Mouse (Mus musculus) embryo, embryonic 10.5 days (tissue): Measurements from ENCODE around the gene Tapbpl.
A peak's percentile ranks its signal among the peaks of the same experiment; 100 is the strongest.

Experiments used
- DNase-seq: peaks from one replicate; pipeline ENCODE4 v3.0.0-alpha.2; 2015; ENCODE audit warnings: low spot score

Tapbpl gene

DNA sequence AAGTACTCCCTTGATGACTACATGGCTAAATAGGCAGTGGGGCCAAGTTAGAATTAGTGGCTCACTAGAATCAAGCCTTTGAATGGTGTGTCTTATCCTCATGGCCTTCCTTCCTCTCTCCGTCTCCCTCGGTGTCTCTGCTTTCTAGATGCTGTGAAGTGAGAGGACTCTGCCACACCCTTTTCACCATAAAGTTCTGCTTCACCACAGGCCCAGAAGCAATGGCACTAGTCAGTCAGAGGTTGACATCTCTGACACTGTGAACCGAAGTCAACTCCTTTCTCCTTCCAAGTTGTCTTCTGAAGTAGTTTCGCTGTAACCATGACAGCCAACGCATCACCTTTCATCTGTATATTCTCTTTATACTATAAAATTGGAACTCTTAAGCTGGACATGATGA, 7.9 kb upstream of the Tapbpl start:
- no peak for DNase-seq

GRCm38 (mm10) chr6:125238396-125238795, 6.7 kb upstream of the Tapbpl start:
- DNase-seq = no peak

GRCm38 (mm10) chr6:125237421-125237820, 5.8 kb upstream of the Tapbpl start:
- no peak for DNase-seq

- DNase-seq = no peak
Measured at GRCm38 (mm10) chr6:125236782-125237181, 5.1 kb upstream of the Tapbpl start, which contains the start of gene Cd27. Gene Cd27 (minus strand): TSS chr6:125237010.

- DNase-seq = no peak
Measured at GRCm38 (mm10) chr6:125236341-125236740, 4.7 kb upstream of the Tapbpl start.

DNA sequence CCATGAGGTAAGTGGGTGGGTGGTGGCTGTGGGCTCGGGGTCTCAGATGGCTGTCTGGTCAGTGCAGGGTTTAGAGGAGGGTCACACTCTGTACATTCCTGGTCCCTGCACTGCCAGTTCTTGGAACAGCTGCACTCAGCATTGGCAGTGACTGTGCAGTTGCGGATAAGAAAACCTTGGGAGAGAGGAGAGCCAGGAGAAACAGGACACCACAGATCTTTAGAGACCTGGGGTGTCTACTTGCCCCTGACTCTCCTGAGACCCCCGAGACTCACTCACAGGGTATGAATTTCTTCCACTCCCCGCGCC, 2.8 kb upstream of the Tapbpl start:
- DNase-seq = no peak

DNA sequence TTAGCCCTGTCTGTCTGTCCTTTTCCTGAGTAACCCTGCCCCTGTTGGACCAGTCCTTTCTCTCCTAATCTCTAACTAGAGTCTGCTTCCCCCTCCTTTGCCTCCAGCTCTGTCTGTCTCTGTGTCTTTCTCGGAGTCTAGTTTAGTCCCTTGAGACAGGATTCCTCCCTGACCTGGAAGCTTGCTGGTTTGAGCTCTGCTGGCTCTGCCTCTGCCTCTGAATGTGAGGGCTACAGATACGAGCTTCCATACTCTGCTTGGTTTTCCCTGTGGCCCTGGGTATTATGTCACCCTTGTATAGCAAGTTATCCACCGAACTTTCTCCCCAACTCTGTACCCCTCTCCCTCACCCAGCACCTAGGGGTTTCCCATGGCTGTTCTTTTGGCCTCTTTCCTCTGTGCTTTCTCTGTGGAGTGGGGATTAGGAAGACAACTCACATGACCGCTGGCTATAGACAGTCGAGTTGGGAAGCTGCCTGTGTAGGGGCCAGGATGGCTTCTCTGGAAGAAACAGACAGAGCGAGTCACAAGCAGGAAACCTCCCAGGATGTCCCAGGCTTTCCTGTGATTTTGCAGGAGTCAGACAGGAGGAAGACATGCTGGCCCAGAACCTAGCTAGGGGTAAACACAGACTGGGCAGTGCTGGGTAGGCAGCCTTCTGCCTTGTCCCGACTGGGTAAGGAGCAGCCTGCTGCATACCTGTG, 2.3 kb upstream of the Tapbpl start:
- no peak for DNase-seq

GRCm38 (mm10) chr6:125232516-125232915, 856 bp upstream of the Tapbpl start:
- DNase-seq = no peak

DNA sequence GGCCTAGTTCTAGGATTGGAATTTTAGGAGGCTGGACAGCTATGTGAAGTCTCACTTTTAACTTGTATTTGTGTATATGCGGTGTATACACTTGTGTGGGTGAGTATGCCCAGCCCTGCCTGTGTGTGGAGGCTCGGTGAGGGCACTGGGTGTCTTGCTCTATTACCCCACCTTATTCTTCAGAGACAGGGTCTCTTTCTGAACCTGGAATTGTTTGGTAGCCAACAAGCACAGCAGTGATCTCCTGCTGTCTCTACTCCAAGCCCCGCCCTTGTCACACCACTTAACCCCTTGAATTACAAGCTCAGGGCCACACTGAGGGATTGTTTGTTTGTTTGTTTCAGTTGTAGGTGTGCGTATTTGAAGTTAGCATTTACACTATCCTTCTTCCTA, 381 bp upstream of the Tapbpl start:
- no peak for DNase-seq

- DNase-seq = no peak
Measured at GRCm38 (mm10) chr6:125230571-125230970, 1.1 kb downstream of the Tapbpl start.

DNA sequence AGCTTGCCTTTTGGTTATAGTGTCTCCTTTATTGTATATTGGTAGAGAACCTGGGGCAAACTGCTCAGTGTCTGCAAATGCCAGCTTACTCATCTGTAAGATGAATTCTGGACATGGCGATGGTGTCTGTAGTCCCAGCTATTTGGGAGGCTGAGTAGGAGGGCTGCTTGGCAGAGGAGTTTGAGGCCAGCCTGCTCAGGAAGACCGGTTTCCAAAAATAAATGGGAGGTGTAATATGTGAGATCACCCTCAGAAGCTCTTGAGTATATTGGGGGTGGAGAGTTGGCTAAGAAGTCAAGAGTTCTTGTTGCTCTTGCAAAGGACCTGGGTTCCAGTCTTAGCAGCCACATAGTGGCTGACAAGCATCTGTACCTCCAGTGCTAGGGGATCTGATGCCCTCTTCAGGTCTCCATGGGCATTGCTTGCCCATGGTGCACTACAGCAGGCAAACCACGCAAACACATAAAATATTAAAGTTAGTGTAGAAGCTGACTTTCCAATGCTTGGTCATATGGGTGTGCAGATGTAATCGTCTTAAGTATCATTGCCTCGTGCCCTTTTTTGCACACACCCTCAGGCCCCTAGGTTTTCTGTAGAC, 6.0 kb downstream of the Tapbpl start:
- DNase-seq = peak; percentile 16

DNA sequence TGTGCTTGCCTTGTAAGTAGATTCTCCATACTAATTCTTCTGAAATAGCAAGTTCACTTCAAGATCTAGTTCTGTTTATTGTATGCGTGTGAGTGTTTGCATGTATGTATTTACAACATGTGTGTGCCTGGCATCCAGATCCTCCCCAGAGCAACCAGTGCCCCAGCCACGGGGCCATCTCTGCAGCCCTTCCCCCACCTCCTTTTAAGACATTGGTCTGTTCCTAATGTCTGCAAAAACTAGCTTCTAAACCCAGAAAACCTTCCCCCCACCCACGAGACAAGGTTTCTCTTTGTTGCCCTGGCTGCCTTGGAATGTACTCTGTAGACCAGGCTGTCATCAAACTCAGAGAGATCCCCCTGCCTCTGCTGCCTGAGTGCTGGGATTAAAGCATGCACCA, 9.1 kb downstream of the Tapbpl start:
- no peak for DNase-seq

- no peak for DNase-seq
Measured at GRCm38 (mm10) chr6:125222146-125222545, 9.5 kb downstream of the Tapbpl start.

GRCm38 (mm10) chr6:125221115-125221745, 10.4 kb downstream of the Tapbpl start:
- no peak for DNase-seq

GRCm38 (mm10) chr6:125218963-125219362, 12.7 kb downstream of the Tapbpl start:
- DNase-seq = peak; percentile 78

DNA sequence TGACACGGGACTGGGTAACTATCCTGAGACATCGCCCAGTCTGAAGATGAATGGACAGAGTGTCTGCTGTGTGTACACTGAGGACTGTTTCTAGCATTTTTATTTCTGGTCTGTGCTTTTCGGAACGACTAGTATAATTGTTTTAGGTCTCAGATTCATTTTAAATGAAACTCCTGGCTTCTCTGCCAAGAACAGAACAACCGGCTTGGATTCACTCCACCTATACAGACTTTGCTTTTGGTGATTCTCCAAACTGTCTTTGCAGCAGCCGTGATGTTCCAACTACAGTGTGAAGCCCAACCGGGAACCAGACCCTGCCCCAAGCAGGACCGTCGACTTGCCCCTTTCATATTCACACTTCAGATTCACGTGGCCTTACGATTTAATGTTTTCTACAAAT, 13.8 kb downstream of the Tapbpl start:
- DNase-seq = no peak

- no peak for DNase-seq
Measured at GRCm38 (mm10) chr6:125216898-125217297, 14.8 kb downstream of the Tapbpl start.

- peak; percentile 99 for DNase-seq
Measured at GRCm38 (mm10) chr6:125215148-125215954, 16.3 kb downstream of the Tapbpl start, which contains the start of gene Vamp1. Gene Vamp1 (plus strand): TSS chr6:125215551.

DNA sequence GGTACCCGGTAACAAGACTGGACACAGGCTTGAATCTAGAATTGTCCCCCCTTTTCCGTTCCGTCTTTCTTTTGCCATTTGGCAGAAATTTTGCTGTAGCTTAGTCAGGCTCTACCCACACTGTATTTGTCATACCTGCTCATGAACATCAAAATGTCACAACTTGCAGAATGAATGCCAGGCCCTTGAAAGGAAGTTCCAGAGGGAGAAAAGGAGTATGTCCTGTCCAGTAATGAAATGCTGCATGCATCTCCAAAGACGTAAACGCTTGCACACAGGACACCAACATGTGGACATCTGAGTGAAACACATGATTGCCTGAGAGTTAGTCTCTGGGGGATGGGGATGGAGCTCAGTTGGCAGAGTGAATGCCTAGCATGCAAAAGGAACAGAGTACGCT, 17.9 kb downstream of the Tapbpl start:
- DNase-seq = no peak

DNA sequence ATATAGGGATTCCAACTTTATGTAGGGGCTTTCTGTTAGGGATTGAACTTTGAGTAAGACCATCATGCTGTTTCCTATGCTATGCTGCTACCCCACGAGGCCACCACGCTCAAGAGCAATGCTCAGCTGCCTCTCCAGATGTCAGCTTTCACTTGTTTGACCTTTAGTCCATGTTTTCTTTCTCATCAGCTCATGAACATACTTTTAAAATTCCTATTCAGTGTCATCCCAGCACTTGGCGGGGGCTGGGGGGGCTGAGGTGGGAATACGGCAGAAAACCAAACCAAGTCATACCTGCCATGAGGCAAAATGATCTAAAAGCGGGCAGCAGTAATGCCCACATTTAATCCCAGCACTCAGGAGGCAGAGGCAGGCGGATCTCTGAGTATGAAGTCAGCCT, 18.5 kb downstream of the Tapbpl start:
- DNase-seq = no peak

- no peak for DNase-seq
Measured at GRCm38 (mm10) chr6:125212621-125213020, 19.0 kb downstream of the Tapbpl start.

GRCm38 (mm10) chr6:125210436-125210835, 21.2 kb downstream of the Tapbpl start:
- no peak for DNase-seq

- DNase-seq = no peak
Measured at GRCm38 (mm10) chr6:125197166-125197565, 34.5 kb downstream of the Tapbpl start.
